Mouse (Mus musculus): Measurements from ENCODE around the gene Pank2. TPM values are rescaled to one million over a fixed set of nuclear protein-coding genes. Genes with fewer than 3 reads are reported as not detected.
"Not testable (repeated sequence)": the region's sequence is repeated elsewhere in the genome, so short reads cannot be mapped to it uniquely, and the experiment has no call there.

Pank2 gene
- polyA plus RNA-seq, 1 experiment from 2014 or later = 30.5 TPM

DNA sequence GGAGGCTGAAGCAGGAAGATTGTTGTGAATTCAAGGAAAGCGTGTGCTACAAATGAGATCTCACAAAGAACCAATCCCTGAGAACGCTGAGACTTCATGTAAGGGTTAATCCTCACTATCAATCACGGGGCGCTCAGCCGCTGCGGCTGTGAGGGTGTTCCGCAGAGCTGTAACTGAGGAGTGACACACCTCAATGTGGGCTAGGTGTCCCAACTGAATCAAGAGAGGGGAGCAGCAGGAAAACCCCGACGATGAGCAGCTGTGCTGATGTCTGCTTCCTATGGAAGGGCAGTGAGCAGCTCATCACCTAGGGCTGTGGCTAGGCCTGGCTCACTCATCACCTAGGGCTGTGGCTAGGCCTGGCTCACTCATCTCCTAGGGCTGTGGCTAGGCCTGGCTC lies 42.2 kb downstream of the Pank2 start:
- no peak overlapping the region for H3K27ac ChIP-seq (replicated peaks)
- H3K4me2 ChIP-seq = no peak overlapping the region
- peaks cover 56% of the 10 kb centered on the region for H3K36me3 ChIP-seq
- no peaks in the 10 kb centered on the region for H3K9me3 ChIP-seq
- no peaks in the 10 kb centered on the region for H3K4me1 ChIP-seq (replicated peaks)
- WGBS = 83% methylated on average over 9 of the region's 9 CpGs
- no peaks in the 10 kb centered on the region for H3K27me3 ChIP-seq
- no peak for ATAC-seq (ENCODE audit: low read depth)
- H3K9ac ChIP-seq = no peak overlapping the region
- H3K4me3 ChIP-seq = no peak overlapping the region

DNA sequence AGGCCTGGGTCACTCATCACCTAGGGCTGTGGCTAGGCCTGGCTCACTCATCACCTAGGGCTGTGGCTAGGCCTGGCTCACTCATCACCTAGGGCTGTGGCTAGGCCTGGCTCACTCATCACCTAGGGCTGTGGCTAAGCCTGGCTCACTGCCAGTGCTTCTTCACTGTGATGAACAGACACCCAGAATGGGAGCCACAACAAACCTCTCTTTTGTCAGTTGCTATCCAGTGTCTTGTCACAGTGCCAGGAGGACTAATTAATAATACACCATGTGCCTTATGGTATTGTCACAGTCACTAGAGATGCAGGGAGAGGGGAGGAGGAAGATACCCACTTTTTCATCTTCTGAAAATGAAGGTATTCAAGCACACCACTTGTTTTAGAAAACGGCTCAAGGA lies 42.9 kb downstream of the Pank2 start:
- not testable (repeated sequence) for H3K27me3 ChIP-seq; ATAC-seq (ENCODE audit: low read depth); H3K9me3 ChIP-seq; H3K4me2 ChIP-seq; H3K9ac ChIP-seq; H3K4me3 ChIP-seq; H3K27ac ChIP-seq (replicated peaks); H3K4me1 ChIP-seq (replicated peaks)
- H3K36me3 ChIP-seq = peaks cover 50% of the 10 kb centered on the region
- WGBS = 83% methylated on average over 1 of the region's 1 CpGs

DNA sequence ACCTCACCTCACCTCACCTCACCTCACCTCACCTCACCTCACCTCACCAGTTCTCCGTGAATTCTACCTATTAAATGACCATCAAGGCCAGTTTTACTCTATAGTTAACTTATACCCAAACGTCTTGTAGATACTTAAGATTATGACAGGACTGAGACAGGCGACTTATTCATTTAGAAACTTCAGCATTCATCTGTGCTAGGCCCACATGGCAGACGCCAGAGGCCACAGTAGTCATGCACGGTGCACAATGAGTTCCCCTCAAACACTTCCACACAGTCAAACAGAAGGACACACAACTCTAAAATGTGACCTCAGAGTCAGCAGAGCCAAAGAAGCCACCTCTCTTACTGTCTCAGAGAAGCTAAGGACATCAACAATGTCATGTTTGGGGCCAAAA lies 45.1 kb downstream of the Pank2 start:
- no peak overlapping the region for H3K9ac ChIP-seq
- H3K36me3 ChIP-seq = peaks cover 48% of the 10 kb centered on the region
- no peaks in the 10 kb centered on the region for H3K9me3 ChIP-seq
- no peaks in the 10 kb centered on the region for H3K4me1 ChIP-seq (replicated peaks)
- no peak overlapping the region for H3K27ac ChIP-seq (replicated peaks)
- ATAC-seq (ENCODE audit: low read depth) = no peak
- WGBS = 90% methylated on average over 5 of the region's 5 CpGs
- H3K27me3 ChIP-seq = no peaks in the 10 kb centered on the region
- no peak overlapping the region for H3K4me3 ChIP-seq
- H3K4me2 ChIP-seq = no peak overlapping the region

DNA sequence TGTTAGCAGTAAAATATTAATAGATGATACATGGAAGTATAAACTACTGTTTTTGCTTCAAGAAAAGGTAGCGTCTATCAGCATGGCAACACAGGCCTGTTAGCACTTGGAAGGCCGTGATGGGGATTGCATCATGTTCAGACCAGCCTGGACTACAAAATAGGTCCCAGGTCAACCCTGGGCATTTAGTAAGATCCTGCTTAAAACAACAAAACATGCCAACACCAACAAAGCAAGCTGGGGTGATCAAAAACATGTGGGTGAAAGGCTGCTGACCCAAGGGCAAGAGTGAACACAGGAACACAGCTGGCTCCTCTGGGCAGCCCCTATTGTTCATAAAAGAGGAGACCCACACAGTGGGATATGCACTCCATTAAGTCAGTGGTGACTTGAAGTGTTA lies 45.5 kb downstream of the Pank2 start:
- WGBS = 72% methylated on average over 2 of the region's 2 CpGs
- no peak overlapping the region for H3K27ac ChIP-seq (replicated peaks)
- H3K4me3 ChIP-seq = no peak overlapping the region
- H3K4me1 ChIP-seq (replicated peaks) = no peaks in the 10 kb centered on the region
- peaks cover 48% of the 10 kb centered on the region for H3K36me3 ChIP-seq
- no peaks in the 10 kb centered on the region for H3K9me3 ChIP-seq
- H3K27me3 ChIP-seq = no peaks in the 10 kb centered on the region
- no peak overlapping the region for H3K4me2 ChIP-seq
- ATAC-seq (ENCODE audit: low read depth) = no peak
- no peak overlapping the region for H3K9ac ChIP-seq

DNA sequence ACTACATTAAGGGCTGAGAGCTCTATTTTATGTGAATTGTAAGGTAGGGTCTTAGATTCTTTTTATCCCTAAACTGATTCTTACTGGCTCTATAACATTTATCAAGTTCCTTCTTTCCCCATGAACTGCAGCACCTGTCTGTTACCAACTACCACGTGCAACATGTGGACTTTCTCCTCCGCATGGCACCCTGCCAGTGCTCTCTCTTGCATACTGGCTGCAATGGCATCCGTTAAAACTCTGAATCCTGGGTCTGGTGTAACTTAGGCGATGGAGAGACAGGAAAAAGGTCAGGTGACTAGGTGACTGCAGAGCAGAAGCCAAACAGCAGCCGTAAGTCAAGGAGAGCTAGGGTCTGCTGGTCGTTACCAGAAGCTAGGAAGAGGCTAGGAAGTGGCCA lies 47.0 kb downstream of the Pank2 start:
- 79% methylated on average over 6 of the region's 6 CpGs for WGBS
- no peaks in the 10 kb centered on the region for H3K4me1 ChIP-seq (replicated peaks)
- H3K9me3 ChIP-seq = no peaks in the 10 kb centered on the region
- H3K9ac ChIP-seq = no peak overlapping the region
- ATAC-seq (ENCODE audit: low read depth) = no peak
- no peak overlapping the region for H3K4me3 ChIP-seq
- no peak overlapping the region for H3K27ac ChIP-seq (replicated peaks)
- no peaks in the 10 kb centered on the region for H3K27me3 ChIP-seq
- H3K36me3 ChIP-seq = peaks cover 34% of the 10 kb centered on the region
- no peak overlapping the region for H3K4me2 ChIP-seq

DNA sequence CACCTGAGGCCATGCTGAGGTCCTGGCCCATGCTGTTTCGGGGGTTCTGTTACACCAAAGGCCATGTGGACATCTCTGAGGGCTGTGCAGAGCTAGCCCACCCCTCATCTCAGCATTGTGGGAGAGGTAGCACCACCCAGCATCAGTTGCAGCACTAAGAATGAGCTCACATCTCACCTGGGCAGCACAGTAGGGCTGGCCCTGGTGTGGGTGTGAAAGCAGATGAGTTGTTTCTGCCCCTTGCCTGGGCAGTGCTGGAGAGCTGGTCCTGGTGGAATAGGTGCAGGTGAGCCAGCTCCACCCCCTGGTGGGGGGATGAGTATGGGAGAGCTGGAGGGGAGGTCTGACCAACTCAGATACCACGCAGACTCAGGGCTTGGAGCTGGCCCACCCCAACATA lies 53.9 kb downstream of the Pank2 start:
- no peak overlapping the region for H3K27ac ChIP-seq (replicated peaks)
- 0 out of 2 replicates have a peak, but pooled peaks cover 12% of the 10 kb centered on the region for H3K9me3 ChIP-seq
- no peak overlapping the region for H3K4me2 ChIP-seq
- H3K4me3 ChIP-seq = no peak overlapping the region
- H3K4me1 ChIP-seq (replicated peaks) = no peaks in the 10 kb centered on the region
- no peaks in the 10 kb centered on the region for H3K27me3 ChIP-seq
- 88% methylated on average over 2 of the region's 2 CpGs for WGBS
- no peak overlapping the region for H3K9ac ChIP-seq
- peaks cover 20% of the 10 kb centered on the region for H3K36me3 ChIP-seq
- peak; percentile 43 for ATAC-seq (ENCODE audit: low read depth)

DNA sequence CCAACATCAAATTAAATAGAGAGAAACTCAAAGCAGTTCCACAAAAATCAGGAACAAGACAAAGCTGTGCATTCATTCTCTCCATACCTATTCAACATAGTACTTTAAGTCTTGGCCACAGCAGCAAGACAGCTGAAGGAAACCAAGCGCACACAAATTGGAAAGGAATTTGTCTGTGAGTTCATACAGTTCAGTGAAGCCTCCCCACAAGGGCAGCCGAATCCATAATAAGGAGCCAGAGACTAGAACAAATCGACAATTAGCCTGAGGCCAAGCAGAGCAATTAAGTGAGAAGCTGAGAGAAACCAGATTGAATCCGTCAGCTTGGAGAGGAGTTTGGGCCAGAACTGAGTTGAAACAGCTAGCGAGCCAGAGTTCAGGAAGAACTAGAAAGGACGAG lies 57.1 kb downstream of the Pank2 start:
- H3K9ac ChIP-seq = no peak overlapping the region
- H3K27me3 ChIP-seq = no peaks in the 10 kb centered on the region
- peaks cover 6% of the 10 kb centered on the region; the same call in 1 of the 2 replicates for H3K36me3 ChIP-seq
- 0 out of 2 replicates have a peak, but pooled peaks cover 12% of the 10 kb centered on the region for H3K9me3 ChIP-seq
- WGBS = 82% methylated on average over 6 of the region's 6 CpGs
- no peak overlapping the region for H3K4me2 ChIP-seq
- H3K4me1 ChIP-seq (replicated peaks) = no peaks in the 10 kb centered on the region
- ATAC-seq (ENCODE audit: low read depth) = no peak
- H3K27ac ChIP-seq (replicated peaks) = no peak overlapping the region
- no peak overlapping the region for H3K4me3 ChIP-seq

DNA sequence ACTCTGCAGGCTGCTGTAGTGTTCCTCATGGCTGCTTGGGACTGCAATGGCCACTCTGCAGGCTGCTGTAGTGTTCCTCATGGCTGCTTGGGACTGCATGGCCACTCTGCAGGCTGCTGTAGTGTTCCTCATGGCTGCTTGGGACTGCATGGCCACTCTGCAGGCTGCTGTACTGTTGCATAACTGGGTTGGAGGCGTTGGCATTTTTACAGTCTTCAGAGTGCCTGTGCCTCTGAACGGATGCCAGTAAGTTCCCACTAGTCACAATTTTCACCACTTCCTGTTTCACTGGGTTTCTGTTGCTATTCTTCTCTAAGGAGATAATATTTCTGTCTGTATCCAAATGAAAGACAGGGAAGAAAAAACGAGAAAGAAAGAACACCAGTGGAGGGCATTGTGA lies 58.9 kb downstream of the Pank2 start:
- H3K27me3 ChIP-seq; H3K4me1 ChIP-seq (replicated peaks); H3K27ac ChIP-seq (replicated peaks); H3K4me2 ChIP-seq; H3K36me3 ChIP-seq; ATAC-seq (ENCODE audit: low read depth); H3K9ac ChIP-seq; H3K4me3 ChIP-seq: not testable (repeated sequence)
- WGBS = 69% methylated on average over 3 of the region's 3 CpGs
- H3K9me3 ChIP-seq = 0 out of 2 replicates have a peak, but pooled peaks cover 12% of the 10 kb centered on the region

DNA sequence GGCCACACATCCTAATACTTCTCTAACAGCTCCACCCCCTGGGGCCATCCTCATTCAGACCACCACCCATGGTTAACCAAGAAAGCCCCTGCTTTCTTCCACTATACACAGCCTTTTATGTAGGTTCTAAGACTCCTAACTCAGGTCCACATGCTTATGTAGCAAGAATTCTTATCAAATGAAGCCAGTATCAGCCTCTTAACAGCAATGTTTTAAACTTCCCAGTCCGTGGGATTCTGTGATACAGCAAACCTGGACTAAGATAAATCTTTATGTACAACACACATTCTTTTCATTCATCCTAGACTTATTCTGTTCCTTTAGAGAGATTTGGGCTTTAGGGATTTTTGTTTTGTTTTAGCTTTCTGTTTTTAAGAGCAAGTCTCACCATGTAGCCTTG lies 61.4 kb downstream of the Pank2 start:
- 83% methylated on average over 1 of the region's 1 CpGs for WGBS
- Histone ChIP-seq H3K36me3 (no peaks in the 10 kb centered on the region), H3K9ac (no peak overlapping the region), H3K27me3 (no peaks in the 10 kb centered on the region), H3K27ac (replicated peaks) (no peak overlapping the region), H3K4me1 (replicated peaks) (no peaks in the 10 kb centered on the region), H3K4me2 (no peak overlapping the region), H3K9me3 (0 out of 2 replicates have a peak, but pooled peaks cover 8% of the 10 kb centered on the region), H3K4me3 (no peak overlapping the region)
- no peak for ATAC-seq (ENCODE audit: low read depth)

DNA sequence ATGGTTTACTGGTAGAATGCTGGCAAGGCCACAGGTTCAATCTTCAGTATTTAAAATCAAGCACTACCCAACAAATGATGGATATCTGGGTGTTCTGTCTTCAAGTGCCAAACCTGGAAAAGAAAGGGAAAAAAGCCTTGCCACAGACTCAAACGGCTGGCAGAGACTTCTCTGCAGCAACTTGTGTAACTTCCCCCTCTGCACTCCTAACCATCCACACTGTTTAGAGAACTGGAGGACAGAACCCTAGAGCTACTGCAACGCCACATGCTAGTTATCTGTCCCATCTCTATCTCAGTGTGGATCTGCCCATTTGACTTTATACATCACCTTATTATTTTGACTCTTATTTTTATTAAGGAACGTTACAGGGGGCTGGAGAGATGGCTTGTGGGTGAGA lies 63.7 kb downstream of the Pank2 start:
- ATAC-seq (ENCODE audit: low read depth) = no peak
- Histone ChIP-seq H3K36me3 (no peaks in the 10 kb centered on the region), H3K4me3 (no peak overlapping the region), H3K9ac (no peak overlapping the region), H3K27ac (replicated peaks) (no peak overlapping the region), H3K9me3 (no peaks in the 10 kb centered on the region), H3K4me2 (no peak overlapping the region), H3K4me1 (replicated peaks) (no peaks in the 10 kb centered on the region), H3K27me3 (no peaks in the 10 kb centered on the region)
- WGBS = 78% methylated on average over 3 of the region's 3 CpGs

DNA sequence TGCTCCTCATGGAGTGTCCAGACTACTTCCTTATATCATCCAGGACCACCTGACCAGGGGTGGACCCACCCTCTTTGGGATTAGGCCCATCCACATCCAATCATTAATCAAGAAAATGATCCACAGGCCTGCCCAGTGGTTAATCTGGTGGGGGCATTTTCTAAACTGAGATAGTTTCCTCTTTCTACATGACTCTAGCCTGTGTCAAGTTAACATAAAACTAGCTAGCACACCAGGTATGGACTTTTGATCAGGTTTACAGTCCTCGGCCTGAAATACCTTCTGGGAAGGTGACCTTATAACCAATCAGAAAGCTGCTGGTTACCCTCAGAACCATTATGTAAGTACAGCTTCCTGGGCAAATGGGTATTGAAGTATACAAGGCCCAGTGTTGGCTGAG lies 66.7 kb downstream of the Pank2 start:
- H3K36me3 ChIP-seq = no peaks in the 10 kb centered on the region
- H3K4me2 ChIP-seq = no peak overlapping the region
- H3K4me1 ChIP-seq (replicated peaks) = no peaks in the 10 kb centered on the region
- H3K27ac ChIP-seq (replicated peaks) = no peak overlapping the region
- H3K9ac ChIP-seq = no peak overlapping the region
- H3K27me3 ChIP-seq = no peaks in the 10 kb centered on the region
- WGBS = 93% methylated on average over 1 of the region's 1 CpGs
- ATAC-seq (ENCODE audit: low read depth) = no peak
- H3K4me3 ChIP-seq = no peak overlapping the region
- H3K9me3 ChIP-seq = no peaks in the 10 kb centered on the region

DNA sequence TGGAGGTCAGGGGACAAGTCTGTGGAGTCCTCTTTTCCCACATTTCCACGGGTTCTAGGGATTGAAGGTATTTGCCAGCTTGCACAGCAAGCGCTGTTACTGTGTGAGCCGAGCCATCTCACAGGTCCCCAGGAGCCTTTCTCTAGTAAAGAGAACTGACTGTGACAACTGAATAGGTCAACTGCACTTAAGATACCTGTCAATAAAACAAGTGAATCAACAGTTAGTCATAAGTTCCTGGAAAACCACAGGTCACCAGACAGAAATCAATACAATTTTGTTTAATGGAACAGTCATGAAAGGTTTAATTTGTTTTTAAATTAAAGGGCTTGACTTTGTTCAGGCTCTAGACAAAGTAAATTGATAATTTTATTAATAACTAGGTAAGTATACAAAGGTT lies 68.3 kb downstream of the Pank2 start:
- no peaks in the 10 kb centered on the region for H3K9me3 ChIP-seq
- no peaks in the 10 kb centered on the region for H3K4me1 ChIP-seq (replicated peaks)
- ATAC-seq (ENCODE audit: low read depth) = no peak
- no peaks in the 10 kb centered on the region for H3K36me3 ChIP-seq
- WGBS = 81% methylated on average over 3 of the region's 3 CpGs
- no peak overlapping the region for H3K27ac ChIP-seq (replicated peaks)
- H3K4me3 ChIP-seq = no peak overlapping the region
- H3K9ac ChIP-seq = no peak overlapping the region
- H3K27me3 ChIP-seq = no peaks in the 10 kb centered on the region
- H3K4me2 ChIP-seq = no peak overlapping the region

DNA sequence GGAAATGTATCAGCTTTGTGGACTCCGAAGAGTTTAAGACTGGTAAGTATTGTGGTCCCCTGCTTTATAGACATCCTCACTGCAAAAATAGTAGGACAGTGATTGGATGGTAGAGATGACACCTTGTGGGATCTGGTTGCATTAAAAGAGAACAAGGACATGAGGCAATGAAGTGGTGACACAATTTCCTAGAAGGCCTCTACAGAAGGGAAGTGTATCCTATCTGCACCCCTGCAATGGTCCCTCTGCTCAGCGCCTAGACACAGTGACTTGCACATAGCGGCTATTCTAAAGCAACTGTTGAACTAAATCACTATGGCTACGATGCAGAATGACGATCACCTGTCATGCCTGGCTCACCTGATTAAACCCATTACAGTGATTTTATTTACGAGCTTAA lies 75.3 kb downstream of the Pank2 start:
- Histone ChIP-seq H3K27me3 (no peaks in the 10 kb centered on the region), H3K4me3 (no peak overlapping the region), H3K9ac (no peak overlapping the region), H3K4me1 (replicated peaks) (0 out of 2 replicates have a peak, but pooled peaks cover 2% of the 10 kb centered on the region), H3K4me2 (no peak overlapping the region), H3K36me3 (no peaks in the 10 kb centered on the region), H3K9me3 (no peaks in the 10 kb centered on the region), H3K27ac (replicated peaks) (no peak overlapping the region)
- no peak for ATAC-seq (ENCODE audit: low read depth)
- WGBS = 73% methylated on average over 6 of the region's 6 CpGs

Measured in neural tube, embryonic 13.5 days (tissue).